Mouse (Mus musculus) embryonic facial prominence, embryonic 11.5 days (tissue): ENCODE results near the gene Gm38655. TPM values are rescaled to one million over a fixed set of nuclear protein-coding genes. Genes with fewer than 3 reads are reported as not detected.
A peak's percentile ranks its signal among the peaks of the same experiment; 100 is the strongest.

Experiments
- ATAC-seq: fragments of 200-750 bp; cut with Nextera tagmentation; replicated peaks from 2 replicates; pipeline ENCODE4 v1.8.0; 2017; ENCODE audit warnings: low read depth; ENCODE audit not compliant: insufficient number of reproducible peaks, low FRiP score, low TSS enrichment
- DNase-seq: peaks from one replicate; pipeline ENCODE4 v3.0.0-alpha.2; 2015; ENCODE audit warnings: low spot score
- H3K27ac ChIP-seq: fragments of 300-500 bp; sonication (generic); replicated peaks from 2 replicates; pipeline ENCODE4 v1.5.1; 2014; ENCODE audit warnings: mild to moderate bottlenecking, low read depth, low read length, control low read depth
- H3K27me3 ChIP-seq: fragments of 300-500 bp; sonication (generic); 2 replicates; pipeline ENCODE4 v1.6.1; 2014; ENCODE audit warnings: mild to moderate bottlenecking, low read length, moderate library complexity, mixed read lengths; ENCODE audit not compliant: control insufficient read depth, insufficient read depth
- H3K36me3 ChIP-seq: fragments of 300-500 bp; sonication (generic); replicated peaks from 2 replicates; pipeline ENCODE4 v1.6.1; 2014; ENCODE audit warnings: low read depth, mild to moderate bottlenecking, low read length, moderate library complexity, mixed read lengths; ENCODE audit not compliant: control insufficient read depth, insufficient read depth
- H3K4me1 ChIP-seq: fragments of 300-500 bp; sonication (generic); 2 replicates; pipeline ENCODE4 v1.6.1; 2014; ENCODE audit warnings: low read length, mixed read lengths; ENCODE audit not compliant: control insufficient read depth, insufficient read depth
- H3K4me2 ChIP-seq: fragments of 300-500 bp; sonication (generic); 2 replicates; pipeline ENCODE4 v1.6.1; 2014; ENCODE audit warnings: low read depth, mild to moderate bottlenecking, control low read depth, low read length, moderate library complexity
- H3K4me3 ChIP-seq: fragments of 300-500 bp; sonication (generic); 2 replicates; pipeline ENCODE4 v1.5.1; 2014; ENCODE audit warnings: low read depth, low read length, control low read depth
- H3K9ac ChIP-seq: fragments of 300-500 bp; sonication (generic); replicated peaks from 2 replicates; pipeline ENCODE4 v1.6.1; 2014; ENCODE audit warnings: mild to moderate bottlenecking, control low read depth, low read length
- H3K9me3 ChIP-seq: fragments of 300-500 bp; sonication (generic); replicated peaks from 2 replicates; pipeline ENCODE4 v1.6.1; 2016; ENCODE audit warnings: mild to moderate bottlenecking, low read length, inconsistent platforms, mixed read lengths; ENCODE audit not compliant: control insufficient read depth
- WGBS: fragments of 180-500 bp; shearing (Covaris S2); extraction: QIAGEN DNeasy Blood & Tissue Kit; methylation state at CpG from one replicate; pipeline ENCODE4 v1.1.7; 2014; 5-methylcytosine and 5-hydroxymethylcytosine counted together
- polyA plus RNA-seq: library from polyadenylated mRNA; unstranded; fragments of >200 nt; fragmentation: Nextera tagmentation; extraction: Ambion mirVana; gene quantifications from 2 replicates; pipeline ENCODE4 v1.2.1, GENCODE M21; 2014

Gene Gm38655
- polyA plus RNA-seq, 1 experiment from 2014 or later, result not detected

DNA sequence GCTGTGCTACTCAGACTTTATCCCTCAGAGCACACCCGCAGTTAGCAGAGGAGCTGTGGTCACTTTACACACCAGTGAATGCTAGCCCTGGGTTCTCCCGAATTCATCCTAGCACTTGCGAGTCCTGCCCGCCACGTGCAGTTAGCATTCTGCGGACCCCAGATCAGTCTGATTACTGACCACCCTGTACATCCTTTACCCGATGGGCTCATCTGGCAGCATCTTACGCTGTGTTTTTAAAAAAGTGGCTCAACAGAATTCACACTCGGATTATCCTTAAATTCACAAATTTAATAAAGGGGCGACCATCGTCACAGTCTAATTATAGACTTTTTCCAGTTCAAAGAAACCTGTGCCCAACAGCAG is 12.5 kb upstream of the Gm38655 start:
- Histone ChIP-seq H3K27ac (peak overlapping the region; percentile 60; the same call in 1 of the 2 replicates), H3K9me3 (no peaks in the 10 kb centered on the region), H3K4me1 (no peaks in the 10 kb centered on the region), H3K27me3 (no peaks in the 10 kb centered on the region), H3K9ac (peak overlapping the region; percentile 80), H3K4me2 (peak overlapping the region; percentile 76), H3K4me3 (peak overlapping the region; percentile 92), H3K36me3 (no peaks in the 10 kb centered on the region)
- ATAC-seq (no peak), DNase-seq (no peak)
- WGBS, result 7% methylated on average over 11 of the region's 11 CpGs

GRCm38 (mm10) chr17:25184961-25185360 is 9.7 kb upstream of the Gm38655 start:
- ATAC-seq (no peak), DNase-seq (no peak)
- H3K4me1 ChIP-seq, result no peaks in the 10 kb centered on the region
- WGBS, result 7% methylated on average over 17 of the region's 17 CpGs
- peak overlapping the region; percentile 72 for H3K9ac ChIP-seq
- peak overlapping the region; percentile 90 for H3K4me3 ChIP-seq
- peak overlapping the region; percentile 92 for H3K4me2 ChIP-seq
- no peaks in the 10 kb centered on the region for H3K27me3 ChIP-seq
- no peaks in the 10 kb centered on the region for H3K9me3 ChIP-seq
- H3K36me3 ChIP-seq, result no peaks in the 10 kb centered on the region
- H3K27ac ChIP-seq, result peak overlapping the region; percentile 43; the same call in 1 of the 2 replicates

- Histone ChIP-seq H3K9ac (peak within 1 kb of the TSS; percentile 87), H3K4me3 (peak within 1 kb of the TSS; percentile 90), H3K36me3 (no peaks in the 10 kb centered on the region), H3K4me1 (no peaks in the 10 kb centered on the region), H3K9me3 (no peaks in the 10 kb centered on the region), H3K27ac (peak within 1 kb of the TSS; percentile 81), H3K27me3 (no peaks in the 10 kb centered on the region), H3K4me2 (peak within 1 kb of the TSS; percentile 92)
- ATAC-seq (peak; percentile 73), DNase-seq (peak; percentile 100)
- WGBS, result under 1% methylated on average over 50 of the region's 50 CpGs
These were observed 8.9 kb upstream of the Gm38655 start, which contains the start of gene BC003965 for GRCm38 (mm10) chr17:25184129-25184691. TSS of gene BC003965 (plus strand) at chr17:25184554.

GRCm38 (mm10) chr17:25183232-25183631 is 8.0 kb upstream of the Gm38655 start:
- ATAC-seq (no peak), DNase-seq (no peak)
- no peak overlapping the region for H3K27ac ChIP-seq
- H3K36me3 ChIP-seq, result no peaks in the 10 kb centered on the region
- no peaks in the 10 kb centered on the region for H3K27me3 ChIP-seq
- no peaks in the 10 kb centered on the region for H3K4me1 ChIP-seq
- peak overlapping the region; percentile 87; the same call in 1 of the 2 replicates for H3K9ac ChIP-seq
- no peaks in the 10 kb centered on the region for H3K9me3 ChIP-seq
- no peak overlapping the region; the same call in 1 of the 2 replicates for H3K4me3 ChIP-seq
- no peak overlapping the region; the same call in 1 of the 2 replicates for H3K4me2 ChIP-seq

GRCm38 (mm10) chr17:25172558-25172957 is 2.7 kb downstream of the Gm38655 start:
- Histone ChIP-seq H3K36me3 (no peaks in the 10 kb centered on the region), H3K4me3 (no peak overlapping the region), H3K27me3 (no peaks in the 10 kb centered on the region), H3K9ac (no peak overlapping the region), H3K4me1 (no peaks in the 10 kb centered on the region), H3K9me3 (no peaks in the 10 kb centered on the region), H3K4me2 (no peak overlapping the region), H3K27ac (no peak overlapping the region)
- DNase-seq, result no peak
- no peak for ATAC-seq
- WGBS, result 96% methylated on average over 3 of the region's 3 CpGs

DNA sequence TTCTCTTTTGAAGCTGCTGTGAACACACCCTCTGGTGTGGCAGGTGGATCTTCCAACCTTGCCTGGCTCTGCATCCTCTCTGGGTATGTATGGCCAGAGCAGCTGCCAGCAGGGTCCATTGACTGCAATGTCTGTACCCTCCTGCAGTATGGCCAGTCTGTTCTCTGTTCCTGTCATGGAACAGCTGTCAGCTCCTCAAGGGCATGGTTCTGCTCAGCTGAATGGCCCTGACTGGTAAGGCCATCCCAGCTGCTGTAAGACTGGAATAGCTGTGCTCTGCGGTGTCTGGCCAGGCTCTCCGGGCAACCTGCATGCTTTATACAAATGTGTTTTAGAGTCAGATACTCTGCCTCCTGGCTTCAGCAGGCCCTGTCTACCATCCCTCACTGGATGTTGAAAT is 5.6 kb downstream of the Gm38655 start:
- 93% methylated on average over 2 of the region's 2 CpGs for WGBS

GRCm38 (mm10) chr17:25165970-25166671 is 9.2 kb downstream of the Gm38655 start:
- Histone ChIP-seq H3K27me3 (no peaks in the 10 kb centered on the region), H3K4me1 (no peaks in the 10 kb centered on the region), H3K4me2 (no peak overlapping the region), H3K27ac (no peak overlapping the region), H3K4me3 (no peak overlapping the region), H3K9me3 (no peaks in the 10 kb centered on the region), H3K36me3 (no peaks in the 10 kb centered on the region; the same call in 1 of the 2 replicates), H3K9ac (no peak overlapping the region)
- DNase-seq, result no peak
- no peak for ATAC-seq
- WGBS, result 67% methylated on average over 6 of the region's 6 CpGs

More for the DNA sequence above, 5.6 kb downstream of the Gm38655 start:
- no peak overlapping the region for H3K9ac ChIP-seq
- DNase-seq (no peak), ATAC-seq (no peak)
- no peak overlapping the region for H3K4me3 ChIP-seq
- H3K4me2 ChIP-seq, result no peak overlapping the region
- H3K27ac ChIP-seq, result no peak overlapping the region
- H3K36me3 ChIP-seq, result no peaks in the 10 kb centered on the region
- no peaks in the 10 kb centered on the region for H3K9me3 ChIP-seq
- no peaks in the 10 kb centered on the region for H3K27me3 ChIP-seq
- H3K4me1 ChIP-seq, result no peaks in the 10 kb centered on the region

- Histone ChIP-seq H3K9me3 (no peaks in the 10 kb centered on the region), H3K27me3 (no peaks in the 10 kb centered on the region), H3K36me3 (no peaks in the 10 kb centered on the region; the same call in 1 of the 2 replicates), H3K4me1 (no peaks in the 10 kb centered on the region), H3K4me3 (no peak overlapping the region), H3K27ac (no peak overlapping the region), H3K9ac (no peak overlapping the region), H3K4me2 (no peak overlapping the region)
- DNase-seq, result no peak
- ATAC-seq, result no peak
- WGBS, result 85% methylated on average over 3 of the region's 3 CpGs
These were observed 10.5 kb downstream of the Gm38655 start for GRCm38 (mm10) chr17:25164770-25165169.
